Mouse (Mus musculus) CD4-positive helper T cell, adult 2 months (primary cell): ENCODE measurements around the gene Ccrl2.

Experiments used
- DNase-seq: peaks from one replicate; pipeline ENCODE4 v3.0.0-alpha.2; 2012; ENCODE audit warnings: low read depth, missing footprints, low spot score

Ccrl2 gene

GRCm38 (mm10) chr9:111062840-111063239, 5.5 kb upstream of the Ccrl2 start:
- no peak for DNase-seq

DNA sequence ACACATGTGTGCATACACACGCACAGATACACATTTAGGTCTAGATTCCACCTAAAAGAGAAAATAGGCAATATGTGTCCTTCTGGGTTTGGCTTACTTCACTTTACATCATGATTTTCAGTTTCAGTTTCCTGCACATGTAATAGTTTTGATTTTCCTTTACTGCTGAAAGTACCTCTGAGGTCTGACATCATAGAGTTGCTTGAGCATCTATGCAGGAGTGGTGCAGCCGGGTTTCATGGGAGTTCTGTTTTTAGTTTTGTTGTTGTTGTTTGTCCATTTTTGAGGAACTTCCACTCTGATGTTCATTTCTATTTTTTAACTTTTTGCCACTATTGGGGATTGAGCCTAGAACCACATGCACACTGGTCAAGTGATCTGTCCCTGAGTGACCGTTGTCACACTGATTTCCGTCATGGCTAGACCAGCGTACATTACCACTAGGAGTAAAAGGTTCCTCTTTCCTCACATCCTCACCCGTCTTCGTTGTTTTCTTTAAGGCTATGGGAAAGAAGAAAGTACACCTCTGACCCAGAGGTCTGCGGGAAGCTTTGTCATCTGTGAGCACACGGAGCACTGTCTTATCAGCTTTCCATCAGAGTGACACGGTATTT, 1.7 kb upstream of the Ccrl2 start:
- peak; percentile 34 for DNase-seq

GRCm38 (mm10) chr9:111057544-111058370, 438 bp upstream of the Ccrl2 start:
- DNase-seq: peak; percentile 54

DNA sequence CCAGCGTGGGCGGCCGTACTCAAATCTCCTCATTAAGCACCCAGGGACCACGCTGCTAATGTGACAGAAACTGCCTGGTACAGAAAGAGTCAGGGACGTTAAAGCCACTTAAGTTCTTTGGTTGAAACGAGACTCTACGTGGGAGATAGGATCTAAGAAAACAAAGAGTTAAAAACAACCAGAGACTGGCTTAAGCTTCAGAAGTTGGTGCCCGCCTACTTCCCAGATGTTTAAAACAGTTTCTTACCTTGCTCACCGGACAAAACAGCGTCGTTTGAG, 861 bp downstream of the Ccrl2 start:
- peak; percentile 58 for DNase-seq

DNA sequence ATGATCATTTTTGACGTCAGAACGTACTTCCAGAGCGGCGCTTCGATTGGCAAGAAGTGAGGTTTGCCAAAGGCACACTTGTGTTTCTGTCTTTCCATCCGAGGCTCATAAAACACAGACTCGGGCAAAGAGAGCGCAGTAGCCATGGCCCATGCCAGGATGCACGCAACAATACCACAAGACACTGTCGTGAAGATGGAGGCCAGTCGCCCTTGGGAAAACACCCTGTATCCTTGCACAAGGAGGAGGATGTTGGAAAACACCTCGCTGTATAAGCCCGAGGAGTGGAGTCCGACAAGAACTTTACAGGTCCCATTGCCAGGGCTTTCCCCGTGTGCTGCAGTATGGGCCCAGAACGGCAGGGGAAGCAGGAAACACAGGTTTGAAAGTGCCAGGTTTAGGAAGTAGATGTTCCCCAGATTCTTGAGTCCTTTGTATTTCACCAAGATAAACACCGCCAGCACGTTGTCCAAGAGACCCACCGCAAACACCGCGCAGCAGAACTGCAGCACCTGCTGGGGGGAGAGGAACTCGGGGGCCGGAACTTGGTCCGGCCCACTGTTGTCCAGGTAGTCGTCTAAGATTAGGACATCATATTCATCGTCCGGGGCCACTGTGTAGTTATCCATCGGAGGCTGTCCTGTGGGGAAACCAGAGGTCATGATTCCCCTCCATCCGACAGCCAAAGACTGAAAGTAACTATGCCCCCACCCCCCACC, 1.4 kb downstream of the Ccrl2 start:
- DNase-seq: peak; percentile 38

GRCm38 (mm10) chr9:111054923-111055322, 2.4 kb downstream of the Ccrl2 start:
- DNase-seq: no peak

- DNase-seq: no peak
These were observed 8.9 kb downstream of the Ccrl2 start for GRCm38 (mm10) chr9:111048452-111048851.

DNA sequence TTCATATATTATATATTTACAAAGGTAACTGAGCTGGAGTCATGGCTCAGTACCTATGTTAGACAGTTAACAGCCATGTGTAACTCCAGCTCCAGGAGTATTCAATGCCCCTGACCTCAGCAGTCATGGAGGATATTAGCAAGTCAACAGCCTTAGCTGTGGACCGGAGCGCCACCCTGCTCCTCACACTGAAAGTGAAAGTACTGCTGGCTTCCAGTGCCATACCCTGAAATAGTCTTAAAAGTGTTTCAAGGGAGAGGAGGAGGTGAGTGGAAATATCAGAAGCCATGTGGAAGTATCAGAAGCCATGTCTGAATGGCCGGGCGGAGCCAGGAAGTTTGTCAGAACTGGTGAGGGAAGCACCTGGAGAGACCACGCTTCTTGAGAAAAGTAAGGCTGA, 10.1 kb downstream of the Ccrl2 start:
- peak; percentile 53 for DNase-seq

DNA sequence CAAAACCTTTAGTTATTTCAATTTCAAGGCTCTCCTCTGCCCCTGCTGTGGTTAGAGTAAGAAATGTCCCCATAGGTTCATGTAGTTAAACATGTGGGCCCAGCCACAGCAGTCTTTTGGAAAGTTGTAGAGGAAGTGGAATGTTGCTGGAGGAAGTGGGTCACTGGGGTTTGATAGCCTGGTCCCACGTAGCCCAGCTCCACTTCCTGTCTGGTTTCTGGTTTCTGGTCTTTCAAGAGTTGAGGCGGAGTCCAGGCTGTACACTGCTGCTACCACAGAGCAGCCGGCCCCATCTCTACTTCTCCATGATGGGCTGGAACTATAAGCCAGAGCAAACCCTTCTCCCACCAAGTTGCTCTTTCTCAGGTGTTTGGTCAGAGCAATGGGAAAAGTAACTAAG, 11.1 kb downstream of the Ccrl2 start:
- DNase-seq: peak; percentile 49

DNA sequence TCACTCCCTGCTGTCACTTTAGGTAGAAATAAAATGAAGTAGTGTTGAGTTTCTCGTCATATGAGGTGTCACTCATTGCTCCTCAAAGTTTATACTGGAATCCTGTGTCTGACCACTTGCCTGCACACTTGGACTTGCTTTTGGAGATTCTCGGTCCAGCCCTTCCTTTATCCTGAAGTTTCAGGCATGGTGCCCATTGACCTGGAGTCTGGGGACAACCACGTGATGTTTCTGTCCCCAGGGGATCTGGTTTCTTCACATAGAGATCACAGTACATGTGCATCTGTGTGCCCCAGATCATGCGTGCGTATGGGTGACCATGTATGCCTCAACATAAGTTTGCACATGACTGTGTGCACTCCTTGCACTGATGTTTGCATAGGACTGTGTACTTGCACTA, 15.1 kb downstream of the Ccrl2 start:
- no peak for DNase-seq

- DNase-seq: no peak
These were observed 17.4 kb downstream of the Ccrl2 start for GRCm38 (mm10) chr9:111039966-111040365.

GRCm38 (mm10) chr9:111033717-111034116, 23.6 kb downstream of the Ccrl2 start:
- DNase-seq: no peak

GRCm38 (mm10) chr9:111026791-111027190, 30.5 kb downstream of the Ccrl2 start:
- DNase-seq: no peak

DNA sequence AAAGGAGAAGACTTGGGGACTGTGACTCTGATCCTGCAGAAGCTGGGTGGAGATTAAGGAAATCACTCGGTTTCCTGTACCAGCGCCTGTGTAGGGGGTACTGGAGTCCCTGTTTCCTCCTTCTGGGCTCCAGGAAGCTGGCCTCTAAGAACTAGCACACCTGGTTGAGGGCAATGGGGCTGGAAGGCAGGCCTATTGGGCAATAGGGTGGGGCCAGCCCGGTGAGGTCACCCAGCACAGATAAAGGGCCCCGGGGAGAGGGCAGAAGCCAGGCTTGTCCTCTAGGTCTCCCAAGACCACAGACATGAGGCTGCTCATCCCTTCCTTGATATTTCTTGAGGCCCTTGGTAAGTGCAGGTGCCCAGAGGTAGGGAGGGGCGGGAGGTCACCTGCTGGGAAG, 38.3 kb downstream of the Ccrl2 start, which contains the start of gene Ltf:
Gene Ltf, plus strand, starts transcription at position 250 of the 400 bp plus-strand sequence.
- no peak for DNase-seq

GRCm38 (mm10) chr9:111015658-111016057, 41.7 kb downstream of the Ccrl2 start:
- no peak for DNase-seq

DNA sequence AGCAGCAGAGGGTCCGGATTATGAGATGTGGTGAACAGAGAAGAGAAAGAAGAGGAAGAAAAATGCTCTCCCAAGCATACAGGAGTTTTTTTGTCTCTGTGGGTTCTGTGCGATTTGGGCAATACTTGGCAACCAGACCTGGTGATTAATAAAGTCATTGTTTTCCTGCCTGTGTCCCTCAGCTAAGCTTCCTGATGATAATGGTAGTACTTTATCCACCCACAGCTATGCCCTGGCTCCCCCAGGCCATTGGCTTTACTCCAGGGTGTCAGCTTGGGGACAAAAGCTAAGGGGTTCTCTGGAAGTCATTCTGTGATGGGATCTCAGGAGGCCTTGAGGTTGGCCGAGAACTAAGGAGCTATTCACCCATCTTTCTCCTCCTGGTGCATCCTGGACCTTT, 45.3 kb downstream of the Ccrl2 start:
- DNase-seq: no peak

DNA sequence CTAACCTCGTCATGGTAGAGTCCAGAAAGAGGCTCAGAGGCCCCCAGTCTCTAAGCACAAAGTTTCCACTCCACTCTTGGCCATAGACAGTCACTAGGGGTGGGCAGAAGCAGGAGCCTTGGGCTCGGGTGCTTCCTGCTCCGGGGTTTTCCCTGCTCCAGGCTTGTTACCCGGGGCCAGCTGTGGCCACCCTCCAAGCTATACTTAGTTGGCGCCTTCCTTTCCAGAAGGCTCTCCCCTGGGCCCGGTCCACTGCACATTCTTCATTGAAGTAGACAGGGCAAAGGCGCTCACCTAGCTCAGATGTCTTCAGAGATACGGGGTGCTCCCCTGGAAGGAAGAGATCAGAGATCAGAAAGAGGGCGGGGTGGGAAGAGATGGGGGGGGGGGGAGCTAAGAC, 45.8 kb downstream of the Ccrl2 start:
- no peak for DNase-seq

DNA sequence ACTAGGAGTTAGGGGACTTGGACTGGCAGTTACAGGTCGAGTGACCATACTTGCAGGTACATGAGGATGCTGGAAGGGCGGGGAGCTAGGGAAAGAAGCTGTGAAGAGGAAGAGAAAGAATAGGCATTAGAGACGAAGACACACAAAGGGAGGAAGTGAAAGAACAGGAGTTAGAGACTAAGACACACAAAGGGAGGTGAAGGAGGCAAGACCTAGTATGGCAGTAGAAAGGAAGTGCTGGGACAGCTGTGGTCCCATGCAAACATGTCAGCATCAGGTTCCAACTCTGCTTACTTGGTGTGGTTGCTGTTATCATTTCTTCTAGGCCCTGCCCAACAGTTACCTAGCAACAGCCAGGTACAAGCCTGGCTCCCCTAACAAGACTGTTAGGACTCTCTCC, 47.6 kb downstream of the Ccrl2 start:
- no peak for DNase-seq

GRCm38 (mm10) chr9:111006544-111006943, 50.8 kb downstream of the Ccrl2 start:
- no peak for DNase-seq
